Mouse (Mus musculus): ENCODE measurements around the gene Rhou. TPM values are rescaled to one million over a fixed set of nuclear protein-coding genes. Genes with fewer than 3 reads are reported as not detected.

Gene Rhou
- polyA plus RNA-seq (2014; fragmentation: Illumina TruSeq; extraction: RNeasy Lipid Tissue Mini Kit (QIAGEN cat#74804); ENCODE audit: low read depth, low replicate concordance): 46.7 TPM

DNA sequence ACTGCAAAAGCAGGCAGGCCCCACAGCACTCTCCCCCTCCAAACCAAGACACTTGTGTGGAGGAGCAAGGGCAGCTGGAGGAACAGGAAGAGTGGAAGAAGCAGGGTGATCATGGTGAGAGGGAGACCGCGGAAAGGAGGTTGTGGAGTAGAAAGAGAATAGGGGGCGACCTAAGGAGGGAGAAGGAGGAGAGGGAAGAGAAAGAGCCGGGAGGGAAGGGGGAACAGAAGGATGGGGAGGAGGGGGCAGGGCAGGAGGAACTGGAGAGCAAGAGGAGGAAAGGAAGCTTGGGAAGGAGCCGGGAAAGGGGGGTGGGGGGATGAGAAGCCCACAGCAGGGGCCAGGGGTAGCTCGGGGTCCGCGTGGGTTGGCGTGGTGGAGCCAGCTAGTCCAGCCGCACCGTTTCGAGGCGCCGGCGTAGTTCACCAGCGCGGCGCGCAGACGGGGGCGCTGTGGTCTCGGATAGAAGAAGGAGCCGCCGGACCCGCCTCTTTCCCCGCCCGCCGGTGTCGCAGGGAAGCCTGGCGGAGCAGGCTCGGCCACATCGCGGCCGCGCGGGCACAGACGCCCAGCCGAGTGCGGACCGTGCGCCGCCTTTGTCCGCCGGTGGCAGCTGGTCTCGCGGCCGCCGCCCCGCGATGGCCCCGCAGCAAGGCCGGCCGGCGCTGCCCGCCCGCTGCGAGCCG is at the start of gene Rhou:
Gene Rhou, plus strand, starts transcription at position 622 of the 686 bp plus-strand sequence.

Other genes starting within 250 kb of the Rhou start
- not detected for gene Mc1r, start 246.8 kb upstream of the Rhou start, polyA plus RNA-seq (2014; fragmentation: Illumina TruSeq; extraction: RNeasy Lipid Tissue Mini Kit (QIAGEN cat#74804); ENCODE audit: low read depth, low replicate concordance)
- 0.52 TPM for gene Tubb3, start 242.5 kb upstream of the Rhou start, polyA plus RNA-seq (2014; fragmentation: Illumina TruSeq; extraction: RNeasy Lipid Tissue Mini Kit (QIAGEN cat#74804); ENCODE audit: low read depth, low replicate concordance)
- gene Def8, start 230.4 kb upstream of the Rhou start, polyA plus RNA-seq (2014; fragmentation: Illumina TruSeq; extraction: RNeasy Lipid Tissue Mini Kit (QIAGEN cat#74804); ENCODE audit: low read depth, low replicate concordance): 3.0 TPM
- gene Afg3l1, start 176.0 kb upstream of the Rhou start, polyA plus RNA-seq (2014; fragmentation: Illumina TruSeq; extraction: RNeasy Lipid Tissue Mini Kit (QIAGEN cat#74804); ENCODE audit: low read depth, low replicate concordance): 13.5 TPM
- gene Dbndd1, start 138.5 kb upstream of the Rhou start, polyA plus RNA-seq (2014; fragmentation: Illumina TruSeq; extraction: RNeasy Lipid Tissue Mini Kit (QIAGEN cat#74804); ENCODE audit: low read depth, low replicate concordance): not detected
- 0.87 TPM for gene Gas8, start 135.1 kb upstream of the Rhou start, polyA plus RNA-seq (2014; fragmentation: Illumina TruSeq; extraction: RNeasy Lipid Tissue Mini Kit (QIAGEN cat#74804); ENCODE audit: low read depth, low replicate concordance)
- gene Rab4a, start 152.1 kb downstream of the Rhou start, polyA plus RNA-seq (2014; fragmentation: Illumina TruSeq; extraction: RNeasy Lipid Tissue Mini Kit (QIAGEN cat#74804); ENCODE audit: low read depth, low replicate concordance): 11.8 TPM
- 1.1 TPM for gene Ccsap, start 206.3 kb downstream of the Rhou start, polyA plus RNA-seq (2014; fragmentation: Illumina TruSeq; extraction: RNeasy Lipid Tissue Mini Kit (QIAGEN cat#74804); ENCODE audit: low read depth, low replicate concordance)
- gene Acta1, start 240.8 kb downstream of the Rhou start, polyA plus RNA-seq (2014; fragmentation: Illumina TruSeq; extraction: RNeasy Lipid Tissue Mini Kit (QIAGEN cat#74804); ENCODE audit: low read depth, low replicate concordance): 0.99 TPM